Mouse (Mus musculus): ENCODE results near the gene Agpat2. TPM values are rescaled to one million over a fixed set of nuclear protein-coding genes. Genes with fewer than 3 reads are reported as not detected.

The Agpat2 gene
- polyA plus RNA-seq (2015; fragmentation: Illumina TruSeq; extraction: RNeasy Lipid Tissue Mini Kit (QIAGEN cat#74804); ENCODE audit: insufficient read depth, low read depth, low replicate concordance): 12.9 TPM

DNA sequence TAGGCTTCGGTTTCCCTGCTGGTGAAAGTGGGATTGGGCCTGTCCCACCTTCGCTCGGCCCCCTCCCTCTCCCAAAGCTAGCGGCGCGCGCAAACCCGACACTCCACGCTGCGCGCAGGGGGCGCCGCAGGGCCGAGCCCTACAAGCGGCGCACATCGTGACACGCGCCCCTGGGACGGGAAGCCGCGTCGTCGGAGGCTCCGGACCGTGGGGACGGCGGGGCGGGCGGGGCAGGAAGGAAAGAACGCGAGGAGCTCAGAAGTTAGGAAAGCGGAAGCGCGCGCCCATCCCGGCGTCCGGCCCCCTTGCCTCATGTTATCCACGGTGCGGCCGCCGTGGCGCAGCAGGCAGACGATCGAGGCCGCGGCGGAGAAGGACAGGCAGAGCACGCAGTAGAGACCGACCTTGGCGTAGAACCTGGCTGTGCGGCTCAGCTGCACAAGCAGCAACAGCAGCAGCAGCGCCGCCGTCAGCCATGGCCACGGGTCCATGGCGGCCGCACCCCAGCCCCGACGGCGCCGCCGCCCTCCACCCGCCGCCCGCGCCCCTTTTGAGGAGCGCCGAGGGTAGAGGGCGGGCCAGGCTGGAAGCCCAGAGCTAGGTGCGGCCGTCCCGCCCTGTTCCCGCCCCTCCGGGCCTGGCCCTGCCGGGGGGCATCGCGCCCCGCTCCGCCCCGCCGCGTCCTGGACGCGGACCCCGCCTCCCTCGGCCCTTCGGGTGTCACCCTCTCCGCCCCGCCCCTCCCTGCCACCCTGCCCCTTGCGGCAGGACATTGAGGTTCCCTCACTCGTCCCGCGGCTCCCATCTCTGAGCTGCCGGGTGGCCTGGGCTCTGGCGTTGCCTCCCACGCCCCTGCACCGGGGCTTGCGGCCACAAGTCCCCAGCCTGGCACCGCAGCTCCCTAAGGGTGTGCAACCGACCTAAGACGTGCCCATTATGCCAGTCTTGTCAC lies at the start of gene Agpat2:
TSS of gene Agpat2 (minus strand) at position 698 of the 952 bp plus-strand sequence.

DNA sequence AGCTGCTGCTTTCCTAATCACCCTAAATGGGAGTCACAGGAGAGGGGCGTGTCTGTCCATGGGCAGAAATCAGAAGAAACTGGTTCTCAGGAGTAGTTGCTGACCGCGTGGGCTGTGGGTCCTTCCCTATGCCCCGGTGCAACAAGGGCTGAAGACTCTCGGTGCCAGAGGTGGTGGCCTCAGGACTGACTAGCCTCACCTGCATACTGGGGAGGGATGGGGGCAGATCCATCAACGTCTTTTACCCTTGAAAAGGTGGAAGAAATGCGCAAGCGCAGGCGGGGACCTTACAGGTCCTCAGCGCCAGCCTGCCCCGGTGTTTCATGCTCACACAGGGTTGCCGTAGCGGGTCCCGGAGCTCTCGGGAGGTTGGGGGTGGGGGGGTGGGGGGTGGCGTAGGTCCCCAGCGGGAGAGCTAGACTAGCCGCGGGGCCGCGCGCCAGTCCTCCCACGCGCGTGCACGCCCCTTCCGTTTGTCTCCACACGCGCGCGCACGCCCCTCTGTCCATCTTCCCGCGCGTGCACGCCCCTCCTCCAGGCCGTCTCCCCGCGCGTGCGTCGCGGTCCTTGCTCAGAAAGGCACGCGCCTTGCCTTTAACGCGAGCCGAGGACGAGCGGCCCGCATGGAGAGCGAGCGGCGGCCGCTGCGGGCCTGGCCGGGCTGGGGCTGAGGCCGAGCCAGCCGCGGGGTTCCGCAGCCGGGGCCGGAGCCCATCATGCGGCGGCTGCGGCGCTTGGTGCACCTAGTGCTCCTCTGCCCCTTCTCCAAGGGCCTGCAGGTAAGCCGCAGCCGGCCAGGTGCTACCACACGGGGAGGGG lies 23.9 kb upstream of the Agpat2 start, which contains the start of gene Fam69b:
TSS of gene Fam69b (plus strand) at position 537 of the 819 bp plus-strand sequence.

DNA sequence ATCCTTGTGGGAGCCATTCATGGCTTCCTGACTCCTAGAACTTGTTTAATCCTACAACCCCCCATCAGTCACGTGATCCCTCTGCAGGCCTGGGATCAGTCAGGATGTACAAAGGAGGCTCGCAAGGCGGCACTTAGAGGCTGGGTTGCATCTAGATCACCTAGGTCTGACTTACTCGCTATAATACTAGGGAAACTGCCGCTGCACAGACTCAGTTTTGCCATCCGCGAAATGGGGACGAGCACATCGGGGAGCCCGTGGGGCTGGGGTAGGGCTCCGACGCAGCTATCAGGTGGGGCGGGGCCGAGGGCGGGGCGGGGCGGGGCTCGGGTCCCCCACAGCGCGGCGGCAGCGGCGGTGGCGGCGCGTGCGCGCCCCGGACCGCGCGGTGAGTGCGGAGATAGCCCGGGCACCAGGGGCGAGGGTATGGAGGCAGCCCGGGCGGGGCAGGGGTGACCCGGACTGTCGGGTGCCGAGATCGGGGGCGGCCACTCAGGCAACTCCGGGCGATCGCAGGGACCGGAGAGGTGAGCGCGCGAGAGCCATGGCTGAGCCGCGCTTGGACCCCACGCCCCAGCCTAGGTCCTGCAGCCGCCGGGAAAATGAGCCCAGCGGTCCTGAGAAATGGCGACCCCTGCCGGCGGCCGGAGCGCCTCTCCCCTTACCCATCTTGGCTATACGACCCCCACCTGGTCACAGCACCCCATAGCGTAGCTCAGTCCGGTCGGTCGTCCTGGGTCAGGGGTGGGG lies 17.7 kb downstream of the Agpat2 start, which contains the start of gene Gm20532:
TSS of gene Gm20532 (plus strand) at position 346 of the 750 bp plus-strand sequence.

DNA sequence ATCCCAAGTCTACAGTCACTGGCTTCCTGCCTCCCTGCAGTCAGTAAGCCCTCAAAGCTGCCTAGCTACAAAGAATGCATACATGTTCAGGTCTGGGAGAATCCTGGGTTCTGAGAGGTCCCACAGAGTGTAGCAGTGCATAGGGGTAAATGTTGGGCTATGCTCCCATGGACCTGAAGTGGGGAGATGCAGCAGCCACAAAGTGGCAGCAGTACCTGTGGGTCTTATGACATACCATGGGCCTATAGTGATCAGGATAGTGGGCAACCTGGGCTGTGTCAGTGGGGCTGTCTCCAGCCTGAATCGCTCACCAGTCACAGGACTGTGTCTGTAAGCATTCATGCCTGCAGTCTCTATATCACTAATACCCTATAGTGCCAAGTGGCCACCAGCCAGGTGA lies 24.5 kb downstream of the Agpat2 start, which contains the start of gene Egfl7:
TSS of gene Egfl7 (plus strand) at position 301 of the 400 bp plus-strand sequence.

Other genes with a start within 250 kb of the Agpat2 start
- 1.7 TPM for gene Card9, start 243.5 kb downstream of the Agpat2 start, polyA plus RNA-seq (2015; fragmentation: Illumina TruSeq; extraction: RNeasy Lipid Tissue Mini Kit (QIAGEN cat#74804); ENCODE audit: insufficient read depth, low read depth, low replicate concordance)
- gene Snapc4, start 223.8 kb downstream of the Agpat2 start, polyA plus RNA-seq (2015; fragmentation: Illumina TruSeq; extraction: RNeasy Lipid Tissue Mini Kit (QIAGEN cat#74804); ENCODE audit: insufficient read depth, low read depth, low replicate concordance): 22.5 TPM
- gene Entr1, start 215.1 kb downstream of the Agpat2 start, polyA plus RNA-seq (2015; fragmentation: Illumina TruSeq; extraction: RNeasy Lipid Tissue Mini Kit (QIAGEN cat#74804); ENCODE audit: insufficient read depth, low read depth, low replicate concordance): 38.2 TPM
- gene Pmpca, start 215.1 kb downstream of the Agpat2 start, polyA plus RNA-seq (2015; fragmentation: Illumina TruSeq; extraction: RNeasy Lipid Tissue Mini Kit (QIAGEN cat#74804); ENCODE audit: insufficient read depth, low read depth, low replicate concordance): 14.2 TPM
- 4.4 TPM for gene Inpp5e, start 195.2 kb downstream of the Agpat2 start, polyA plus RNA-seq (2015; fragmentation: Illumina TruSeq; extraction: RNeasy Lipid Tissue Mini Kit (QIAGEN cat#74804); ENCODE audit: insufficient read depth, low read depth, low replicate concordance)
- 18.6 TPM for gene Sec16a, start 159.2 kb downstream of the Agpat2 start, polyA plus RNA-seq (2015; fragmentation: Illumina TruSeq; extraction: RNeasy Lipid Tissue Mini Kit (QIAGEN cat#74804); ENCODE audit: insufficient read depth, low read depth, low replicate concordance)
- gene Notch1, start 87.8 kb downstream of the Agpat2 start, polyA plus RNA-seq (2015; fragmentation: Illumina TruSeq; extraction: RNeasy Lipid Tissue Mini Kit (QIAGEN cat#74804); ENCODE audit: insufficient read depth, low read depth, low replicate concordance): 9.8 TPM
- gene Egfl7, start 24.4 kb downstream of the Agpat2 start, polyA plus RNA-seq (2015; fragmentation: Illumina TruSeq; extraction: RNeasy Lipid Tissue Mini Kit (QIAGEN cat#74804); ENCODE audit: insufficient read depth, low read depth, low replicate concordance): 141 TPM
- not detected for gene Gm20532, start 17.8 kb downstream of the Agpat2 start, polyA plus RNA-seq (2015; fragmentation: Illumina TruSeq; extraction: RNeasy Lipid Tissue Mini Kit (QIAGEN cat#74804); ENCODE audit: insufficient read depth, low read depth, low replicate concordance)
- gene Fam69b, start 24.0 kb upstream of the Agpat2 start, polyA plus RNA-seq (2015; fragmentation: Illumina TruSeq; extraction: RNeasy Lipid Tissue Mini Kit (QIAGEN cat#74804); ENCODE audit: insufficient read depth, low read depth, low replicate concordance): 1.4 TPM
- not detected for gene Lcn4, start 66.9 kb upstream of the Agpat2 start, polyA plus RNA-seq (2015; fragmentation: Illumina TruSeq; extraction: RNeasy Lipid Tissue Mini Kit (QIAGEN cat#74804); ENCODE audit: insufficient read depth, low read depth, low replicate concordance)

Data from pancreas, adult 10 weeks (tissue).